Mouse (Mus musculus) adrenal gland (tissue): ENCODE measurements at regions not wholly inside any gene's neighbourhood (a gene's known extent, or its start where the extent isn't known, plus 50 kb on each side); places are given as distances from the start of the nearest gene placed in this dataset.

Source experiments
- intact Hi-C: fragments of 180-260 bp; cut with DNase I; formaldehyde crosslinking; loops from one replicate; pipeline ENCODE4 v1.15.1; 2025

- intact Hi-C loops: loop anchor here (10.0 kb wide), 1 partner anchor 155 kb away; the partner anchor contains the start of gene Rrbp1
Measured at GRCm38 (mm10) chr2:144169576-144170178, 100.8 kb upstream of the Mgme1 start.

- intact Hi-C loops: no loop called here
Measured at GRCm38 (mm10) chr2:144172100-144172770, 98.2 kb upstream of the Mgme1 start.

- intact Hi-C loops: no loop called here
Measured at GRCm38 (mm10) chr2:144173358-144174106, 96.9 kb upstream of the Mgme1 start.

- intact Hi-C loops: no loop called here
Measured at GRCm38 (mm10) chr2:144174366-144175035, 96.0 kb upstream of the Mgme1 start.

GRCm38 (mm10) chr2:144176508-144177170, 93.8 kb upstream of the Mgme1 start:
- intact Hi-C loops: no loop called here

- intact Hi-C loops: no loop called here
Measured at GRCm38 (mm10) chr2:144177268-144177667, 93.2 kb upstream of the Mgme1 start.

GRCm38 (mm10) chr2:144177920-144178319, 92.5 kb upstream of the Mgme1 start:
- intact Hi-C loops: no loop called here

- intact Hi-C loops: no loop called here
Measured at GRCm38 (mm10) chr2:144182108-144182507, 88.4 kb upstream of the Mgme1 start.

- intact Hi-C loops: no loop called here
Measured at GRCm38 (mm10) chr2:144182542-144182941, 87.9 kb upstream of the Mgme1 start.

DNA sequence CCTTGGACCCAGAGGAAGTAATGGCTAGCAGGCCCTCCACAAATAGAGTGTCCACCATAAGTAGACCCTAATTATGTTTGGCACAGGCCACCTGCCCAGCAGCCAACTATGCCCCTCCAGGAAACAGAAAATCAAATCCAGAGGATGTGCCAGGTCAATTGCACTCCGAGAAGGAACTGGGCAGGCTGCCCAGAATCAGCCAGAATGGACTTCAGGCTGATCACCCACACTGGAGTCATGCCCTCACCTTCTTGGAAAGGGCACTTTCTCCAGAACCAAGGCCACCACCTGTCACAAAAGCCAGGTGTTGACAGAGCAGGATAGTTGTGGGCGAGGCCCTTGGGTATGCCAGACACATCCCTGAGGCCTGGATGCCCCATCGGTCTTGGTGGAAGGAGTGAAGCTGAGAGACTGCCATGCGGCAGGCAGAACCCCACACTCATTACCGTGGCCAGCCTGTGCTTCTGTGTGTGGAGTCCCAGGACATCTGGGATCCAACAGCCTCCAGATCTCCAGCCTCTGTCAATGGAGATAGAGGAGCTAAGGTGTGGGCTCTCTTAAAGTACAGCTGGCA, 87.0 kb upstream of the Mgme1 start:
- intact Hi-C loops: no loop called here

DNA sequence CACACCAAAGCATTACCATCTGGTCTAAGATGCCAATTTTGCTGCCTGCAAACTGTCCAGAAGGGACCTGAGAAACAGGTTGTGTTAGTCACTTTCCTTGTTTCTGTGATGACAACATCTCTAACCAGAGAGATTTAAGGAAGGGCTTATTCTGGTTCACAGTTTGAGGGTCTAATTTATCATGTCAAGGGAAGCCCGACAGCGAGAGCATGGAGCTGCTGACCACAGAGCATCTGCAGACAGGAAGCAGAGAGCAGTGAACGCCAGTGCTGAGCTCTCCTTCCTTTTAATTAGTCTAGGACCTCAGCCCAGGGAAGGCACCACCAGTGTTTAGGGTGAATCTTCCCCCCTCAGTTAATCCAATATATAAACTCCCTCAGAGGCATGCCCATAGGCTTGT, 85.3 kb upstream of the Mgme1 start:
- intact Hi-C loops: no loop called here

GRCm38 (mm10) chr2:144186426-144186825, 84.0 kb upstream of the Mgme1 start:
- intact Hi-C loops: no loop called here

DNA sequence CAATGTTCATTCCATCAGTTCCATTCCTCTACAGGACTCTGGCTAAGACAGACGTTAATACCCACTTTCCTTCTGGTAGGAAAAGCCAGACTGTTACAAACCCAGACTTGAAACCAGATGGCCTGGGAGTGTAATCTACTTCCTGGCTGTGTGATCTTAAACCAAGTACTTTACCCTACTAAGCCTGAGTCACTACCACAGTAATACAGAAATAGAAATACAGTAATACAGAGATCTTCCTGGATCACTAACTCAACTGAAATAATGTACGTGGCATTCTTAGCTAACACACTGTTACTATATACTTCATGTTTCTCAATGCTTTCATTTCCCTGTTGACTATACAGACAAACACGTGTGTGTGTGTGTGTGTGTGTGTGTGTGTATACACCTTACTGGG, 82.4 kb upstream of the Mgme1 start:
- intact Hi-C loops: no loop called here

DNA sequence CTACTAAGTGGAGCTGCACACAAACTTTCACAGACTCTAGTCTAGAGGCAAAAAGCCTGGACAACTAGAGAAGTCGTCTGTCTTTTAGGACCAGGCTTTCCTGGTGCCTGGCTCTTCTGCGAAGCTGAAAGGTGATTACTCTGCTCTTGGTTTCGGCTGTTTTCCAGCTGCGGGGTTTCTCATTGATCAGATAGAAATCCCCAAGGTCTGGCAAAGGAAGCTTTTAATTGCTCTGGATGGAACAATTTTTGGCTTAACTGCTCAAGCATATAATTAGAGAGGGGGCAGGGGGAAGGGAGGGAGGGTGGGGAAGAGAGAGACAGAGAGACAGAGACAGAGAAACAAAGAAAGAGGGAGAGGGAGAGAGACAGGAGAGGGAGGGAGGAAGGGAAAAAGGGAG, 82.0 kb upstream of the Mgme1 start:
- intact Hi-C loops: no loop called here

GRCm38 (mm10) chr2:144189756-144190155, 80.7 kb upstream of the Mgme1 start:
- intact Hi-C loops: no loop called here

DNA sequence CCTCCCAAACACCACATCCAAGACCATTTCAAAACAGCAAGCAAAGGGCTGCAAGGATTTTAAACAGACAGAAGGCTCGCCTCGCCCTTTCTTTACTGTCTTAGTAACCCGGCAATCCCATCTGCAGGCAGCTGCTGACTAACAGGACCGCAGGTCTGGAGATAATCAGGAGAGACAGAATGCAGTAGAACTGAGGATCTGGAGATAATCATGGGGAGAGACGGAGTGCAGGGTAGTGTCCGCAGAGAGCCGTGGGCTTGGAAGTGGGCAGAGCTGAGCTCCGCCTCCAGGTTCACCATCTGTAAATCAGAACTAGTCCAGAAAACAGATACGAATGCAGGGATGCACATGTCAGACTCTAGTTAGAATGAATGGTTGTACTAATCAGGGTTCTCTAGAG, 79.4 kb upstream of the Mgme1 start:
- intact Hi-C loops: no loop called here

DNA sequence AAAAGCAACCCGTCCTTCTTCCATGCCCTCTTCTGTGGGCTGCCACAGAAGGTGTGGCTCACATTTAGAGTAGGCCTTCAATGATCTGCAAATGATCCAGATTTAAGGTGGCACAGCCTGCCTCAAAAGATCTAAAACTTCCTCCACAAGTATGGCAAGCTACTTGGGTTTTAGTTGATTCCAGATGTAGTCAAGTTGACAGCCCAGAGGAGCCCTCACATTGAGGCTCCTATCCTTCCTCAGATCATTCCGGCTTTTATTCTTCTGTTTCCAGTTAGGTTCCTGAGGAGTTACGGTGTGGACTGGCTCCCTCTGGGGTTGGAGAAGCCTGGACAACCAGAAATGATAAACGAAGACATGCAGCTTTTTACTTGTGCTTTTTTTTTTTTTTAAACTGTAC, 78.8 kb upstream of the Mgme1 start:
- intact Hi-C loops: no loop called here

- intact Hi-C loops: no loop called here
Measured at GRCm38 (mm10) chr2:144192428-144192827, 78.0 kb upstream of the Mgme1 start.

GRCm38 (mm10) chr2:144195851-144196250, 74.6 kb upstream of the Mgme1 start:
- intact Hi-C loops: no loop called here

DNA sequence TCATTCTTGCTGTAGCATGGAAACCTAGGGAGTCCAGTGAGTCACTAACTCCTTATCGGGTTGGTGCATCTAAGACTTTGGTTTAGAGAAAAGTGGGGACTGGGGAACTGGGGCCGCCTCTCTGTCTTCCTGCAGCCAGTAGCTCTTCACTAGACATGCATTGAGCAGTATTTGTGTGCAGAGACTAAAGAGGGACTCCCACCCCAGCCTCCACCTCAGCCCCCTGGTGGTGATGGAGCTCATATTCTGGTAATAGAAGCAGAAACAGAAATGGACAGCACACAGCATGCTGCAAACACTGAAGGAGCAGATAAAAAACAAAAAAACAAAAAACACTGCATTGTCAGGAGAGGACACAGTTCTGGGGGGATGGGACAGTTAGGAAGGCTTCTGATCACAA, 73.3 kb upstream of the Mgme1 start:
- intact Hi-C loops: no loop called here
